Mouse (Mus musculus) heart, embryonic 14.5 days (tissue): ENCODE measurements around the gene Rufy1. TPM values are rescaled to one million over a fixed set of nuclear protein-coding genes. Genes with fewer than 3 reads are reported as not detected.

ENCODE experiments used
- ATAC-seq: fragments of 200-750 bp; cut with Nextera tagmentation; 2 replicates; pipeline ENCODE4 v1.8.0; 2017; ENCODE audit warnings: low read depth, moderate TSS enrichment; ENCODE audit not compliant: insufficient number of reproducible peaks, insufficient read depth, low FRiP score
- H3K27ac ChIP-seq, 2 experiments: fragments of 200-500 bp in 1 of 2; fragments of 300-500 bp in 1 of 2; sonication (generic) in 1 of 2; replicated peaks in 1 of 2; 2 replicates each; pipeline ENCODE4 v1.5.1; 2012 to 2014; ENCODE audit warnings: low read depth in 2 of 2, low read length in 2 of 2, control low read depth in 1 of 2, mild to moderate bottlenecking in 1 of 2, mixed read lengths in 1 of 2; ENCODE audit not compliant: control insufficient read depth in 1 of 2, insufficient read depth in 1 of 2
- H3K27me3 ChIP-seq: fragments of 300-500 bp; sonication (generic); 2 replicates; pipeline ENCODE4 v1.6.1; 2014; ENCODE audit warnings: mild to moderate bottlenecking, low read length, control low read depth; ENCODE audit not compliant: control insufficient read depth, insufficient read depth
- H3K36me3 ChIP-seq: fragments of 300-500 bp; sonication (generic); 2 replicates; pipeline ENCODE4 v1.6.1; 2014; ENCODE audit warnings: mild to moderate bottlenecking, control low read depth, low read length, mixed read lengths; ENCODE audit not compliant: control insufficient read depth, insufficient read depth
- H3K4me1 ChIP-seq, 2 experiments: fragments of 200-500 bp in 1 of 2; fragments of 300-500 bp in 1 of 2; sonication (generic) in 1 of 2; 2 replicates each; pipeline ENCODE4 v1.6.1; 2012 to 2014; ENCODE audit warnings: low read length in 2 of 2, control low read depth in 1 of 2, mixed read lengths in 1 of 2; ENCODE audit not compliant: control insufficient read depth in 2 of 2, insufficient read depth in 2 of 2
- H3K4me2 ChIP-seq: fragments of 300-500 bp; sonication (generic); 2 replicates; pipeline ENCODE4 v1.6.1; 2014; ENCODE audit warnings: mild to moderate bottlenecking, low read length
- H3K4me3 ChIP-seq, 2 experiments: fragments of 200-500 bp in 1 of 2; fragments of 300-500 bp in 1 of 2; sonication (generic) in 1 of 2; 2 replicates each; pipeline ENCODE4 v1.5.1; 2012 to 2014; ENCODE audit warnings: low read length in 2 of 2, mild to moderate bottlenecking in 2 of 2, control low read depth in 1 of 2, low read depth in 1 of 2, moderate library complexity in 1 of 2; ENCODE audit not compliant: control insufficient read depth in 1 of 2, insufficient read depth in 1 of 2
- H3K9ac ChIP-seq: fragments of 300-500 bp; sonication (generic); 2 replicates; pipeline ENCODE4 v1.6.1; 2014; ENCODE audit warnings: mild to moderate bottlenecking, low read length
- H3K9me3 ChIP-seq: fragments of 300-500 bp; sonication (generic); 2 replicates; pipeline ENCODE4 v1.6.1; 2016; ENCODE audit warnings: low read length, control low read depth; ENCODE audit not compliant: control insufficient read depth
- WGBS: fragments of 180-500 bp; shearing (Covaris S2); extraction: QIAGEN DNeasy Blood & Tissue Kit; methylation state at CpG from one replicate; pipeline ENCODE4 v1.1.7; 2014; 5-methylcytosine and 5-hydroxymethylcytosine counted together
- polyA plus RNA-seq: library from polyadenylated mRNA; unstranded; fragments of >200 nt; fragmentation: Nextera tagmentation; extraction: Ambion mirVana; gene quantifications from 2 replicates; pipeline ENCODE4 v1.2.1, GENCODE M21; 2014

Gene Rufy1
- polyA plus RNA-seq, 1 experiment from 2014 or later: 28.6 TPM

- 85% methylated on average over 13 of the region's 13 CpGs for WGBS
- ATAC-seq: no peak
- H3K9ac ChIP-seq: no peak overlapping the region
- no peaks in the 10 kb centered on the region for H3K27me3 ChIP-seq
- no peaks in the 10 kb centered on the region for H3K9me3 ChIP-seq
- H3K4me2 ChIP-seq: no peak overlapping the region
- no peak overlapping the region for H3K27ac ChIP-seq
- H3K4me1 ChIP-seq: peaks cover 11% of the 10 kb centered on the region in 2 experiments
- no peak overlapping the region for H3K4me3 ChIP-seq
- H3K36me3 ChIP-seq: peaks cover 87% of the 10 kb centered on the region
Measured at GRCm38 (mm10) chr11:50398803-50399202, 32.1 kb downstream of the Rufy1 start.

- no peaks in the 10 kb centered on the region; a peak in 1 of 4 replicates for H3K4me1 ChIP-seq
- no peak overlapping the region for H3K9ac ChIP-seq
- H3K4me3 ChIP-seq: no peak overlapping the region
- WGBS: 68% methylated on average over 9 of the region's 9 CpGs
- no peaks in the 10 kb centered on the region for H3K9me3 ChIP-seq
- peaks cover 91% of the 10 kb centered on the region for H3K36me3 ChIP-seq
- no peak overlapping the region for H3K4me2 ChIP-seq
- H3K27me3 ChIP-seq: no peaks in the 10 kb centered on the region
- H3K27ac ChIP-seq: no peak overlapping the region
- no peak for ATAC-seq
Measured at GRCm38 (mm10) chr11:50397316-50397715, 33.6 kb downstream of the Rufy1 start.

GRCm38 (mm10) chr11:50396766-50397307, 34.1 kb downstream of the Rufy1 start:
- WGBS: 57% methylated on average over 11 of the region's 11 CpGs
- H3K9ac ChIP-seq: no peak overlapping the region
- no peak overlapping the region for H3K4me3 ChIP-seq
- no peak overlapping the region for H3K4me2 ChIP-seq
- no peaks in the 10 kb centered on the region for H3K9me3 ChIP-seq
- no peaks in the 10 kb centered on the region for H3K27me3 ChIP-seq
- no peak for ATAC-seq
- H3K36me3 ChIP-seq: peaks cover 88% of the 10 kb centered on the region
- H3K27ac ChIP-seq: no peak overlapping the region
- peaks cover 0 to 4% of the 10 kb centered on the region in 2 experiments; a peak in 1 of 4 replicates for H3K4me1 ChIP-seq

GRCm38 (mm10) chr11:50394731-50395130, 36.2 kb downstream of the Rufy1 start:
- WGBS: 87% methylated on average over 7 of the region's 7 CpGs
- peaks cover 7 to 8% of the 10 kb centered on the region in 2 experiments; a peak in 2 of 4 replicates for H3K4me1 ChIP-seq
- no peak overlapping the region for H3K9ac ChIP-seq
- H3K27ac ChIP-seq: no peak overlapping the region
- no peaks in the 10 kb centered on the region for H3K27me3 ChIP-seq
- no peak for ATAC-seq
- no peak overlapping the region for H3K4me2 ChIP-seq
- no peaks in the 10 kb centered on the region for H3K9me3 ChIP-seq
- H3K36me3 ChIP-seq: peaks cover 76% of the 10 kb centered on the region
- no peak overlapping the region for H3K4me3 ChIP-seq

- no peaks in the 10 kb centered on the region for H3K27me3 ChIP-seq
- peaks cover 73% of the 10 kb centered on the region for H3K36me3 ChIP-seq
- WGBS: 87% methylated on average over 6 of the region's 6 CpGs
- H3K4me3 ChIP-seq: no peak overlapping the region
- H3K4me2 ChIP-seq: no peak overlapping the region
- peaks cover 7 to 8% of the 10 kb centered on the region in 2 experiments; a peak in 2 of 4 replicates for H3K4me1 ChIP-seq
- H3K27ac ChIP-seq: no peak overlapping the region
- no peak overlapping the region for H3K9ac ChIP-seq
- H3K9me3 ChIP-seq: no peaks in the 10 kb centered on the region
- ATAC-seq: no peak
Measured at GRCm38 (mm10) chr11:50393306-50393705, 37.6 kb downstream of the Rufy1 start.

GRCm38 (mm10) chr11:50391272-50391960, 39.5 kb downstream of the Rufy1 start:
- peak; percentile 62; the same call in 1 of the 2 replicates for ATAC-seq
- Histone ChIP-seq H3K9ac (no peak overlapping the region), H3K27me3 (no peaks in the 10 kb centered on the region), H3K4me2 (no peak overlapping the region), H3K9me3 (no peaks in the 10 kb centered on the region), H3K4me1 (peaks cover 7 to 8% of the 10 kb centered on the region in 2 experiments; a peak in 2 of 4 replicates), H3K4me3 (no peak overlapping the region), H3K27ac (peak overlapping the region; percentile 61 to 66), H3K36me3 (peaks cover 74% of the 10 kb centered on the region)
- 40% methylated on average over 4 of the region's 4 CpGs for WGBS

GRCm38 (mm10) chr11:50389616-50390015, 41.3 kb downstream of the Rufy1 start:
- Histone ChIP-seq H3K9ac (no peak overlapping the region), H3K36me3 (peaks cover 77% of the 10 kb centered on the region), H3K4me2 (no peak overlapping the region), H3K27me3 (no peaks in the 10 kb centered on the region), H3K27ac (no peak overlapping the region), H3K9me3 (no peaks in the 10 kb centered on the region), H3K4me3 (no peak overlapping the region), H3K4me1 (peaks cover 7 to 8% of the 10 kb centered on the region in 2 experiments; a peak in 2 of 4 replicates)
- no peak for ATAC-seq
- 61% methylated on average over 5 of the region's 5 CpGs for WGBS
